Mouse (Mus musculus): ENCODE results near the gene Gemin6. TPM values are rescaled to one million over a fixed set of nuclear protein-coding genes. Genes with fewer than 3 reads are reported as not detected.
"Not testable (repeated sequence)": the region's sequence is repeated elsewhere in the genome, so short reads cannot be mapped to it uniquely, and the experiment has no call there.

Gemin6 gene
- polyA plus RNA-seq, 1 experiment from 2014 or later: 50.9 TPM

DNA sequence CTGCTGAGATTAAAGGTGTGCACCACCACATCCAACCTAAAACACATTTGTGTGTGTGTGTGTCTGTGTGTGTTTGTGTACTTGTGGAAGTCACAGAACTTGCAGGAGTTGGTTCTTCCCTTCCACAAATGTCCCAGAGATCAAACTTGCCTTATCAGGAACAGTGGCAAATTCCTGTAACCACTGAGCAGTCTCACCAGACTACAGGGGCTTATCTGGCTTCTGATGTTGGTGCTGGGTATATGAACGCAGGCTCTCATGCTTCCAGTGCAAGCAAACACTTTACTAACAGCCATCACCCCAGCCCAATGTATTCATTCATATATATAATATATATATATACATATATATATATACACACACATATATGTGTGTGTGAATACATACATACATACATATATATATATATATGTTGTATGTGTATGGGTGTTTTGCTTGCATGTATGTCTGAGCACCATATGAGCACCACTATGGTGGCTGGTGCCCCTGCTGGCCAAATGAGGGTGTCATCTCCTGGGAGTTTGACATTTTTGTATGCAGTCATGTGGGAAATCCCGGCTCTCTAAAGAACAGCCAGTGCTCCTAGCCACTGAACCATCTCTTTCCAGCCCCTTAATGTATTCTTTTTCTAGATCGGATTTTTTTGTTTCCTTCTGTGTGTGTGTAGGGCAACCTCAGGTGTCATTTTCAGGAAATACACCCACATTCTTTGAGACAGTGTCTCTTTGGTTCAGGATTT, 2.2 kb upstream of the Gemin6 start:
- no peak for DNase-seq (ENCODE audit: low spot score)
- no peak overlapping the region for H3K27ac ChIP-seq (replicated peaks; ENCODE audit: low read depth, low read length)
- no peaks in the 10 kb centered on the region for H3K27me3 ChIP-seq (ENCODE audit: control insufficient read depth, insufficient read depth, low read length)
- H3K9me3 ChIP-seq (ENCODE audit: control insufficient read depth, low read length): no peaks in the 10 kb centered on the region
- H3K4me2 ChIP-seq (ENCODE audit: low read depth, severe bottlenecking): no peak overlapping the region
- H3K9ac ChIP-seq (ENCODE audit: low read length): no peak overlapping the region
- no peak for ATAC-seq (ENCODE audit: insufficient number of reproducible peaks, low FRiP score, low TSS enrichment, low read depth)
- H3K4me1 ChIP-seq (ENCODE audit: control insufficient read depth, insufficient read depth, low read length): no peaks in the 10 kb centered on the region
- no peaks in the 10 kb centered on the region for H3K36me3 ChIP-seq (ENCODE audit: control insufficient read depth, insufficient read depth, low read length)
- H3K4me3 ChIP-seq (ENCODE audit: low read depth, low read length): no peak overlapping the region
- 81% methylated on average over 3 of the region's 3 CpGs for WGBS

DNA sequence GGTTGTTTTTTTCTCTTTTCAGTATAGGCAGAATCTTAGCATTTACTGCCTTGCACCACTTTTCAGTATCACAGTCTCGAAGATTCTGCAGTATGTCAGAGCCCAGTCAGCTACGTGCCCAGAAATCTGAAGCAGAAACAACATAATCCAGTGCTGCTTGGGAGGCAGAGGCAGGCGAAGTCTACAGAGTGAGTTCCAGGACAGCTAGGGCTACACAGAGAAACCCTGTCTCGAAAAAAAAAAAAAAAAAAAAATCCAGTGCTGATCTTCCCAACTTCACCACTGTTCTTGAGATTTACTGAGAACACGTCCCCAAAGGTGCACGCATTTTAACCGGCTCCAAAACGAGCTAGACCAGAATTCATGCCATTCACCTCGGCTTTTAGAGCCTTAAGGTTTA, 412 bp upstream of the Gemin6 start:
- H3K9ac ChIP-seq (ENCODE audit: low read length): peak overlapping the region; percentile 74
- peak overlapping the region; percentile 68 for H3K4me2 ChIP-seq (ENCODE audit: low read depth, severe bottlenecking)
- 16% methylated on average over 9 of the region's 9 CpGs for WGBS
- H3K9me3 ChIP-seq (ENCODE audit: control insufficient read depth, low read length): no peaks in the 10 kb centered on the region
- peak overlapping the region; percentile 63 for H3K4me3 ChIP-seq (ENCODE audit: low read depth, low read length)
- no peak overlapping the region for H3K27ac ChIP-seq (replicated peaks; ENCODE audit: low read depth, low read length)
- H3K36me3 ChIP-seq (ENCODE audit: control insufficient read depth, insufficient read depth, low read length): no peaks in the 10 kb centered on the region
- no peaks in the 10 kb centered on the region for H3K4me1 ChIP-seq (ENCODE audit: control insufficient read depth, insufficient read depth, low read length)
- no peaks in the 10 kb centered on the region for H3K27me3 ChIP-seq (ENCODE audit: control insufficient read depth, insufficient read depth, low read length)
- DNase-seq (ENCODE audit: low spot score) (no peak), ATAC-seq (ENCODE audit: insufficient number of reproducible peaks, low FRiP score, low TSS enrichment, low read depth) (peak; percentile 52; the same call in 1 of the 2 replicates)

DNA sequence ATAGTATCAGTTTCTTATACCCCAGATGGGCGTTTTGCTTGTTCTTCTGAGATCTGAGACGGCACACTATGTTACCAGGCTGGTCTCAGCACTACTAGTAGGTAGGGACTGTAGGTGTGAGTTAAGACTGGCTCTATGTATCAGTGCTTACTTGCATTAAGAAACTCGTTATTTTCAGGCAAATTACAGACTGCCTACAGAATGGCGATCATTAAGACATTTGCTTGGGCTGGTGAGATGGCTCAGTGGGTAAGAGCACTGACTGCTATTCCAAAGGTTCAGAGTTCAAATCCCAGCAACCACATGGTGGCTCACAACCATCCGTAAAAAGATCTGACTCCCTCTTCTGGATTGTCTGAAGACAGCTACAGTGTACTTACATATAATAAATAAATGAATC, 901 bp downstream of the Gemin6 start:
- Histone ChIP-seq H3K4me3 (ENCODE audit: low read depth, low read length) (peak overlapping the region; percentile 63), H3K9ac (ENCODE audit: low read length) (peak overlapping the region; percentile 74; the same call in 1 of the 2 replicates), H3K4me2 (ENCODE audit: low read depth, severe bottlenecking) (peak overlapping the region; percentile 68)
- H3K27me3 ChIP-seq (ENCODE audit: control insufficient read depth, insufficient read depth, low read length); DNase-seq (ENCODE audit: low spot score); H3K4me1 ChIP-seq (ENCODE audit: control insufficient read depth, insufficient read depth, low read length); H3K36me3 ChIP-seq (ENCODE audit: control insufficient read depth, insufficient read depth, low read length); ATAC-seq (ENCODE audit: insufficient number of reproducible peaks, low FRiP score, low TSS enrichment, low read depth); H3K9me3 ChIP-seq (ENCODE audit: control insufficient read depth, low read length); H3K27ac ChIP-seq (replicated peaks; ENCODE audit: low read depth, low read length): not testable (repeated sequence)
- 47% methylated on average over 4 of the region's 5 CpGs for WGBS

DNA sequence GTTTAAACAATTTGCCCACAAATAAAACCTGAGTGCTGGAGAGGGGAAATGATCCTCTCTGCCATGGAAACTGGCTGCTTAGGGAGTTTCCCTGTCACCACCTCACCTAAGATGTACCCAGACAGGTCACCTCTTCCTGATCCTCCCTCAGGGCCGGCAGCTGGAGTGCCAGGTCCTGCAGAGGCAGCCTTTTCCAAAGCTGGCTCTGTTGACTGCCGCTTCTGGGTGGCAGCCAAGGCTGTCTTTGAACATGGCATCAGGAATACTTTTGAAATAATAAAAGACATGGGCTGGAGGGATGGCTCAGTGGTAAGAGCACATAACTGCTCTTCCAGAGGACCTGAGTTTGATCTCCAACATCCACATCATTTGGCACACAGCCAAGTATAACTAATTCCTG, 5.2 kb downstream of the Gemin6 start:
- H3K9ac ChIP-seq (ENCODE audit: low read length): no peak overlapping the region
- H3K4me3 ChIP-seq (ENCODE audit: low read depth, low read length): no peak overlapping the region
- H3K4me1 ChIP-seq (ENCODE audit: control insufficient read depth, insufficient read depth, low read length): no peaks in the 10 kb centered on the region
- H3K4me2 ChIP-seq (ENCODE audit: low read depth, severe bottlenecking): no peak overlapping the region
- ATAC-seq (ENCODE audit: insufficient number of reproducible peaks, low FRiP score, low TSS enrichment, low read depth) (no peak), DNase-seq (ENCODE audit: low spot score) (no peak)
- peaks cover 2% of the 10 kb centered on the region; the same call in 1 of the 2 replicates for H3K36me3 ChIP-seq (ENCODE audit: control insufficient read depth, insufficient read depth, low read length)
- no peaks in the 10 kb centered on the region for H3K9me3 ChIP-seq (ENCODE audit: control insufficient read depth, low read length)
- no peaks in the 10 kb centered on the region for H3K27me3 ChIP-seq (ENCODE audit: control insufficient read depth, insufficient read depth, low read length)
- no peak overlapping the region for H3K27ac ChIP-seq (replicated peaks; ENCODE audit: low read depth, low read length)
- 94% methylated on average over 2 of the region's 2 CpGs for WGBS

DNA sequence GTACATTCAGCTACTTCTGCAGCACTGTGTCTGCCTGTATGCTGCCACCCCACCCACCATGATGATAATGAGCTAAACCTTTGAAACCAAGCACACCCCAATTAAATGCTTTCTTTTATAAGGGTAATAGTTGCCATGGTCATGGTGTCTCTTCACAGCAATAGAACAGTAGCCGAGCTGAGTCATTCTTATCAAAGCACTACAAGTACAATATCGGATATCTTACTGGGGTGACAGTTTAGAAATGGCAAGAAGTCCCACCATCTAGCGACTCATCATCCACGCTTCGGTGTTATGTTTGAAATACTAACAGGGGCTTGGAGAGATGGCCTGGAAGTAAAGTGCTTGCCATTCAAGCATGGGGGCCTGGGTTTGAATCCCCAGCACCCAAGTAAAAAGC, 9.6 kb downstream of the Gemin6 start:
- ATAC-seq (ENCODE audit: insufficient number of reproducible peaks, low FRiP score, low TSS enrichment, low read depth): no peak
- Histone ChIP-seq H3K4me2 (ENCODE audit: low read depth, severe bottlenecking) (no peak overlapping the region), H3K36me3 (ENCODE audit: control insufficient read depth, insufficient read depth, low read length) (peaks cover 6% of the 10 kb centered on the region; the same call in 1 of the 2 replicates), H3K27me3 (ENCODE audit: control insufficient read depth, insufficient read depth, low read length) (no peaks in the 10 kb centered on the region), H3K9me3 (ENCODE audit: control insufficient read depth, low read length) (no peaks in the 10 kb centered on the region), H3K27ac (replicated peaks; ENCODE audit: low read depth, low read length) (no peak overlapping the region), H3K4me3 (ENCODE audit: low read depth, low read length) (no peak overlapping the region), H3K4me1 (ENCODE audit: control insufficient read depth, insufficient read depth, low read length) (no peaks in the 10 kb centered on the region), H3K9ac (ENCODE audit: low read length) (no peak overlapping the region)
- DNase-seq (ENCODE audit: low spot score): no peak
- 95% methylated on average over 5 of the region's 5 CpGs for WGBS

DNA sequence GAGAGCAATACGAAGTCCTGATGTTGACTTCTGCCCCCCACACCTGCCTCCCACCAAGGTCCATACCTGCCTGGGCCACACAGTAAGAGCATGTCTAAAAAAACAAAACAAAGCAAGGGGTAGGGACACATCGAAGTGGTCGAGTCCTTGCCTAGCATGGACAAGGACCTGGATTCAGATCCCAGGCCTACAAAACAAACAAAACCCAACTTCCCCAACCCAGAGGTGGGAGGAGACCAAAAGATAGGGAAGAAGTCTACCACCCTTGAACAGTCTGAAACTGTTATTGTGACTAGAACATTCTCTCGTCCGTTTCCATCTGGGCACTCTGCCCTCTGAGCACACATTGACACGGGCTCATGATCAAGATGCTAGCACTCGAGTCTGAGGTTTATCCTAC, 10.1 kb downstream of the Gemin6 start:
- no peaks in the 10 kb centered on the region for H3K9me3 ChIP-seq (ENCODE audit: control insufficient read depth, low read length)
- H3K36me3 ChIP-seq (ENCODE audit: control insufficient read depth, insufficient read depth, low read length): peaks cover 7% of the 10 kb centered on the region
- H3K4me2 ChIP-seq (ENCODE audit: low read depth, severe bottlenecking): no peak overlapping the region
- H3K4me3 ChIP-seq (ENCODE audit: low read depth, low read length): no peak overlapping the region
- no peaks in the 10 kb centered on the region for H3K4me1 ChIP-seq (ENCODE audit: control insufficient read depth, insufficient read depth, low read length)
- ATAC-seq (ENCODE audit: insufficient number of reproducible peaks, low FRiP score, low TSS enrichment, low read depth) (no peak), DNase-seq (ENCODE audit: low spot score) (no peak)
- 89% methylated on average over 7 of the region's 7 CpGs for WGBS
- no peak overlapping the region for H3K27ac ChIP-seq (replicated peaks; ENCODE audit: low read depth, low read length)
- H3K9ac ChIP-seq (ENCODE audit: low read length): no peak overlapping the region
- no peaks in the 10 kb centered on the region for H3K27me3 ChIP-seq (ENCODE audit: control insufficient read depth, insufficient read depth, low read length)

DNA sequence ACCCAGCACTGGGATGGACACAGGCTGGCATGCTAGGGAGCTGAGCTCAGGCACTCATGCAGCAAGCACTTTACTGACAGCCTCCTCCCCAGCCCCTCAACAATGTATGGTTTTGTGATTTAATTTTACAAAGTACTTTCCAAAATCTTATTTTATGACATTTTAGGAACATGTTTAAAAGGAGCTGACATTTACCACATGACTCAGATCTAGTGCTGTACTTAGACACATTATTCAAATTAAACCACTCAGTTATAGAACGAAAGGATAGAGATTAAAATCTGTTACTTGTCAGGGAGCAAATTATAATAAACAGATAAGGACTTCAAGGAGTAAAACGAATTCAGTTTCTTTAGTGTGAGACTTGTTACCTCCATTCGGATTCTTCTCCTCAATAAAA, 11.2 kb downstream of the Gemin6 start:
- peaks cover 7% of the 10 kb centered on the region for H3K36me3 ChIP-seq (ENCODE audit: control insufficient read depth, insufficient read depth, low read length)
- DNase-seq (ENCODE audit: low spot score) (no peak), ATAC-seq (ENCODE audit: insufficient number of reproducible peaks, low FRiP score, low TSS enrichment, low read depth) (no peak)
- no peak overlapping the region for H3K4me3 ChIP-seq (ENCODE audit: low read depth, low read length)
- H3K9ac ChIP-seq (ENCODE audit: low read length): no peak overlapping the region
- H3K4me2 ChIP-seq (ENCODE audit: low read depth, severe bottlenecking): no peak overlapping the region
- no peaks in the 10 kb centered on the region for H3K4me1 ChIP-seq (ENCODE audit: control insufficient read depth, insufficient read depth, low read length)
- H3K27me3 ChIP-seq (ENCODE audit: control insufficient read depth, insufficient read depth, low read length): no peaks in the 10 kb centered on the region
- WGBS: 87% methylated on average over 3 of the region's 3 CpGs
- H3K9me3 ChIP-seq (ENCODE audit: control insufficient read depth, low read length): no peaks in the 10 kb centered on the region
- H3K27ac ChIP-seq (replicated peaks; ENCODE audit: low read depth, low read length): no peak overlapping the region

DNA sequence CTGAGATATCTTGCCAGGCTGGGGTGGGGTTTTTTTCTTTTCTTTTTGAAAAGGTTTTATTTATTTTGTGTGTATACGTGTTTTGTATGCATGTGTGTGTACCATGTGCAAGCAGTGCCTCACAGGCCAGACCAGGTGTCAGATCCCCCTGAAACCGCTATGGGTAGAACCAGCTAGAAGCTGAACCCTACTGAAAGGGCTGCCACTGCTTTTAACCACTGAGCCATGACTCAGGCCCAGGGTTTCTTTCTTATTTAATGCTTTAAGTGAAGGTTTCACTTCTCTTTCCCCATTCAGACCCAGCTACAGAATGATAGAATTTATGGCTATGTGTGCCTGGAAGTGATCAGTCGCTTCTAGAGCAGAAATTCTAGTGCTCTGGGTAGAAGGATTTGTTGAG, 12.6 kb downstream of the Gemin6 start:
- no peak overlapping the region for H3K27ac ChIP-seq (replicated peaks; ENCODE audit: low read depth, low read length)
- no peak overlapping the region for H3K4me2 ChIP-seq (ENCODE audit: low read depth, severe bottlenecking)
- no peaks in the 10 kb centered on the region for H3K4me1 ChIP-seq (ENCODE audit: control insufficient read depth, insufficient read depth, low read length)
- no peaks in the 10 kb centered on the region for H3K9me3 ChIP-seq (ENCODE audit: control insufficient read depth, low read length)
- DNase-seq (ENCODE audit: low spot score): no peak
- no peaks in the 10 kb centered on the region for H3K27me3 ChIP-seq (ENCODE audit: control insufficient read depth, insufficient read depth, low read length)
- no peak overlapping the region for H3K9ac ChIP-seq (ENCODE audit: low read length)
- ATAC-seq (ENCODE audit: insufficient number of reproducible peaks, low FRiP score, low TSS enrichment, low read depth): no peak
- H3K36me3 ChIP-seq (ENCODE audit: control insufficient read depth, insufficient read depth, low read length): peaks cover 10% of the 10 kb centered on the region
- H3K4me3 ChIP-seq (ENCODE audit: low read depth, low read length): no peak overlapping the region
- 92% methylated on average over 3 of the region's 3 CpGs for WGBS

DNA sequence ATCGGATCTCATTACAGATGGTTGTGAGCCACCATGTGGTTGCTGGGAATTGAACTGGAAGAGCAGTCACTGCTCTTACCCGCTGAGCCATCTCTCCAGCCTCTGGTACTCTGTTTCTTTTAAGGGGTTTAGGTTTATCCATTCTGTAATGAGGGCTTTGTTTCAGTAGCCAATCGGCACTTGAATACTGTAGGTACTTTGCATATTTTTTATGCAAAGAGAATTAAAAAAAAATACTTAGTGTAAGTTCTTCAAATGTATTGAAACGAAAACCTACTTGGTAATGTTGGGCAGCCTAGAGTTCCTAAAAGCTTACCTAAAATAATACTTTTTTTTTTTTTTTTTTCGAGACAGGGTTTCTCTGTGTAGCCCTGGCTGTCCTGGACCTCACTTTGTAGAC, 13.2 kb downstream of the Gemin6 start:
- DNase-seq (ENCODE audit: low spot score) (no peak), ATAC-seq (ENCODE audit: insufficient number of reproducible peaks, low FRiP score, low TSS enrichment, low read depth) (no peak)
- peaks cover 10% of the 10 kb centered on the region for H3K36me3 ChIP-seq (ENCODE audit: control insufficient read depth, insufficient read depth, low read length)
- H3K27me3 ChIP-seq (ENCODE audit: control insufficient read depth, insufficient read depth, low read length): no peaks in the 10 kb centered on the region
- H3K4me1 ChIP-seq (ENCODE audit: control insufficient read depth, insufficient read depth, low read length): no peaks in the 10 kb centered on the region
- no peak overlapping the region for H3K4me2 ChIP-seq (ENCODE audit: low read depth, severe bottlenecking)
- no peak overlapping the region for H3K9ac ChIP-seq (ENCODE audit: low read length)
- H3K27ac ChIP-seq (replicated peaks; ENCODE audit: low read depth, low read length): no peak overlapping the region
- H3K9me3 ChIP-seq (ENCODE audit: control insufficient read depth, low read length): no peaks in the 10 kb centered on the region
- WGBS: 94% methylated on average over 5 of the region's 5 CpGs
- H3K4me3 ChIP-seq (ENCODE audit: low read depth, low read length): no peak overlapping the region

Measured in limb, embryonic 11.5 days (tissue).